Mouse (Mus musculus) spleen, adult 2 months (tissue): Measurements from ENCODE around the gene Bpifc. TPM values are rescaled to one million over a fixed set of nuclear protein-coding genes. Genes with fewer than 3 reads are reported as not detected.

ENCODE experiments used
- DNase-seq, 2 experiments: peaks; one replicate each; pipeline versions ENCODE4 v3.0.0 to v3.0.0-alpha.2; 2012 to 2021; ENCODE audit warnings: low spot score in 2 of 2, low read depth in 1 of 2
- H3K27ac ChIP-seq: fragments of 200-500 bp; 2 replicates; pipeline ENCODE4 v1.5.1; 2012; ENCODE audit warnings: low read length, inconsistent platforms; ENCODE audit not compliant: insufficient read depth
- H3K27me3 ChIP-seq: fragments of 200-500 bp; 2 replicates; pipeline ENCODE4 v1.6.1; 2012; ENCODE audit warnings: mild to moderate bottlenecking, moderate library complexity, low read length, inconsistent platforms; ENCODE audit not compliant: control insufficient read depth, insufficient read depth
- H3K36me3 ChIP-seq: fragments of 200-500 bp; 2 replicates; pipeline ENCODE4 v1.6.1; 2012; ENCODE audit warnings: mild to moderate bottlenecking, low read length, inconsistent platforms; ENCODE audit not compliant: control insufficient read depth, insufficient read depth
- H3K4me1 ChIP-seq: fragments of 200-500 bp; 2 replicates; pipeline ENCODE4 v1.6.1; 2011; ENCODE audit warnings: inconsistent platforms; ENCODE audit not compliant: control insufficient read depth, insufficient read depth, insufficient read length
- H3K4me3 ChIP-seq: fragments of 200-500 bp; 2 replicates; pipeline ENCODE4 v1.5.1; 2011; ENCODE audit warnings: mild to moderate bottlenecking, inconsistent platforms; ENCODE audit not compliant: insufficient read depth, insufficient read length; ENCODE audit errors: extremely low read depth
- CTCF ChIP-seq: fragments of 200-500 bp; IDR thresholded peaks from 2 replicates; pipeline ENCODE4 v1.5.1; 2011; ENCODE audit warnings: mild to moderate bottlenecking, inconsistent platforms; ENCODE audit not compliant: insufficient read depth, insufficient read length, insufficient replicate concordance; ENCODE audit errors: extremely low read depth
- POLR2A ChIP-seq: fragments of 200-500 bp; IDR thresholded peaks from 2 replicates; pipeline ENCODE4 v1.6.1; 2011; ENCODE audit warnings: low read depth, low read length, inconsistent platforms
- WGBS: fragments of 180-500 bp; shearing (Covaris S2); methylation state at CpG from one replicate; pipeline ENCODE4 v1.1.7; 2018; 5-methylcytosine and 5-hydroxymethylcytosine counted together
- polyA plus RNA-seq: library from polyadenylated mRNA; depleted of rRNA; stranded (reverse); fragments of >200 nt; gene quantifications from 2 replicates; pipeline ENCODE4 v1.2.3, GENCODE M21; 2012; rRNA removed

Bpifc gene
- polyA plus RNA-seq, 1 experiment, result not detected

- Histone ChIP-seq H3K4me1 (peaks cover 3% of the 10 kb centered on the region), H3K4me3 (no peak overlapping the region), H3K27ac (no peak overlapping the region), H3K27me3 (no peaks in the 10 kb centered on the region), H3K36me3 (no peaks in the 10 kb centered on the region)
- DNase-seq, result no peak
- TF ChIP-seq CTCF, result no peak
- no peak for TF ChIP-seq POLR2A
- 88% methylated on average over 11 of the region's 11 CpGs for WGBS
These were observed 81.7 kb downstream of the Bpifc start for GRCm38 (mm10) chr10:85929962-85930361.

GRCm38 (mm10) chr10:85929208-85929591 lies 82.5 kb downstream of the Bpifc start:
- 55% methylated on average over 11 of the region's 11 CpGs for WGBS
- H3K27me3 ChIP-seq, result no peaks in the 10 kb centered on the region
- TF ChIP-seq CTCF (no peak), POLR2A (no peak)
- peaks cover 3% of the 10 kb centered on the region for H3K4me1 ChIP-seq
- H3K4me3 ChIP-seq, result no peak overlapping the region
- no peaks in the 10 kb centered on the region for H3K36me3 ChIP-seq
- no peak for DNase-seq
- no peak overlapping the region for H3K27ac ChIP-seq

- peak overlapping the region; percentile 53 for H3K4me3 ChIP-seq
- no peak overlapping the region for H3K27ac ChIP-seq
- H3K27me3 ChIP-seq, result no peaks in the 10 kb centered on the region
- H3K36me3 ChIP-seq, result no peaks in the 10 kb centered on the region
- peaks cover 3% of the 10 kb centered on the region for H3K4me1 ChIP-seq
- TF ChIP-seq CTCF, result 0 out of 2 replicates have a peak, but pooled peaks have one; percentile 4
- TF ChIP-seq POLR2A, result no peak
- DNase-seq, result peak; percentile 53 to 67
- 2% methylated on average over 63 of the region's 63 CpGs for WGBS
These were observed 83.0 kb downstream of the Bpifc start for GRCm38 (mm10) chr10:85928499-85929207.

- no peak for TF ChIP-seq POLR2A
- peak; percentile 3; the same call in 1 of the 2 replicates for TF ChIP-seq CTCF
- peak in 1 of 2 experiments; percentile 9 for DNase-seq
- no peaks in the 10 kb centered on the region for H3K36me3 ChIP-seq
- no peaks in the 10 kb centered on the region for H3K27me3 ChIP-seq
- peak within 1 kb of the TSS; percentile 53 for H3K4me3 ChIP-seq
- WGBS, result 1% methylated on average over 23 of the region's 23 CpGs
- peaks cover 3% of the 10 kb centered on the region for H3K4me1 ChIP-seq
- no peak within 1 kb of the TSS for H3K27ac ChIP-seq
These were observed 83.8 kb downstream of the Bpifc start, which contains the start of gene Ascl4 for GRCm38 (mm10) chr10:85927676-85928445. TSS of gene Ascl4 (plus strand) at chr10:85927681.

GRCm38 (mm10) chr10:85916498-85917309 lies 95.0 kb downstream of the Bpifc start, which contains the start of gene Prdm4:
TSS of gene Prdm4 (minus strand) at chr10:85917142.
- WGBS, result under 1% methylated on average over 84 of the region's 90 CpGs
- no peak for TF ChIP-seq CTCF
- TF ChIP-seq POLR2A, result peak; percentile 16; the same call in 1 of the 2 replicates
- peaks cover 8% of the 10 kb centered on the region for H3K36me3 ChIP-seq
- peak; percentile 96 to 97 for DNase-seq
- no peaks in the 10 kb centered on the region; the same call in 1 of the 2 replicates for H3K27me3 ChIP-seq
- peak within 1 kb of the TSS; percentile 82 for H3K4me3 ChIP-seq
- H3K4me1 ChIP-seq, result no peaks in the 10 kb centered on the region
- H3K27ac ChIP-seq, result peak within 1 kb of the TSS; percentile 63

Other genes starting within 250 kb of the Bpifc start
- 6.0 and 6.1 TPM in 2 replicates for gene Pwp1, start 182.4 kb downstream of the Bpifc start, polyA plus RNA-seq
- gene Prdm4, start 94.8 kb downstream of the Bpifc start, polyA plus RNA-seq, result 14.1 and 21.9 TPM in 2 replicates
- 0.07 and 0.09 TPM in 2 replicates for gene Ascl4, start 84.2 kb downstream of the Bpifc start, polyA plus RNA-seq
- 38.2 and 41.4 TPM in 2 replicates for gene Rtcb, start 54.1 kb downstream of the Bpifc start, polyA plus RNA-seq
- 26.2 and 28.4 TPM in 2 replicates for gene Fbxo7, start 10.1 kb upstream of the Bpifc start, polyA plus RNA-seq